Mouse (Mus musculus): Measurements from ENCODE around the gene Ceacam16.

DNA sequence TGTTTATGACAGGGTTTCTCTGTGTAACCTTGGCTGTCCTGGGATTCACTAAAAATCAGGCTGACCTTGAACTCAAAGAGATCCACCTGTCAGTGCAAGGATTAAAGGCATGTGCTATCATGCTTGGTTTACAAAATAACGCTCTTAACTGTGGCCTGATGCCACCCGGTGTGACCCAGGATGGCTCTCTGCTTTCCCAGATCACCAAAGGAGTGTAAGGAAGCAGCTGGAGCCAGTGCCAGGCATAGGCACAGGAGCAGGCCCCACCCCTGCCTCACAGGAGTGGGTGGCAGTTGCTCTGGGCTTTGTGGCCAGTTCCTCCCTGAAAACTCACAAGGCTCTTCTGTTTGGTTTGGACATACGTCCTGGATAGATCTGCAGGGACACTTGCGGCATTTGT is 20.7 kb downstream of the Ceacam16 start:
- no peak for TF ChIP-seq CTCF (IDR thresholded peaks at IDR 0.05; ENCODE audit: low read depth, low read length)
- TF ChIP-seq POLR2A (IDR thresholded peaks at IDR 0.05; ENCODE audit: extremely low read depth, insufficient read depth, low read length): no peak

All from liver, adult 2 months (tissue).